Mouse (Mus musculus) gastrocnemius, postnatal 36 days (tissue): ENCODE measurements around the gene Acd. TPM values are rescaled to one million over a fixed set of nuclear protein-coding genes. Genes with fewer than 3 reads are reported as not detected.

Experiments used
- DNase-seq, 2 experiments: peaks; one replicate each; pipeline ENCODE4 v3.0.0; 2022
- intact Hi-C: fragments of 180-260 bp; cut with DNase I; formaldehyde crosslinking; loops from one replicate; pipeline ENCODE4 v1.15.1; 2025
- long read RNA-seq, 2 experiments: library from polyadenylated mRNA; stranded (forward); transcript quantifications; one replicate each; pipeline ENCODE4 v2.0.0; 2021
- total RNA-seq, 2 experiments: library from RNA; stranded (reverse); gene quantifications; 2 replicates each; pipeline ENCODE4 v1.2.3; 2021

Acd gene
- 1 to 10 TPM; 6.6 to 6.7 TPM for total RNA-seq
- long read RNA-seq, experiment 1, partial matches to known transcripts = 2 of 7 reads
- long read RNA-seq, experiment 1, other reads (novel, unspliced or antisense) = 3 of 7 reads
- long read RNA-seq, experiment 2, partial matches to known transcripts = 0 of 8 reads
- long read RNA-seq, experiment 2, other reads (novel, unspliced or antisense) = 4 of 8 reads

- intact Hi-C loops = no loop called here
- peak; percentile 93 to 95 for DNase-seq
These were observed at the start of gene Acd, which contains the start of gene Pard6a for GRCm38 (mm10) chr8:105700966-105701824. Gene Acd, minus strand, starts transcription at chr8:105701102. Gene Pard6a, plus strand, starts transcription at chr8:105701148.

- intact Hi-C loops = no loop called here
- DNase-seq = peak in 1 of 2 experiments; percentile 28
These were observed 49.7 kb upstream of the Acd start for GRCm38 (mm10) chr8:105750606-105751005.

DNA sequence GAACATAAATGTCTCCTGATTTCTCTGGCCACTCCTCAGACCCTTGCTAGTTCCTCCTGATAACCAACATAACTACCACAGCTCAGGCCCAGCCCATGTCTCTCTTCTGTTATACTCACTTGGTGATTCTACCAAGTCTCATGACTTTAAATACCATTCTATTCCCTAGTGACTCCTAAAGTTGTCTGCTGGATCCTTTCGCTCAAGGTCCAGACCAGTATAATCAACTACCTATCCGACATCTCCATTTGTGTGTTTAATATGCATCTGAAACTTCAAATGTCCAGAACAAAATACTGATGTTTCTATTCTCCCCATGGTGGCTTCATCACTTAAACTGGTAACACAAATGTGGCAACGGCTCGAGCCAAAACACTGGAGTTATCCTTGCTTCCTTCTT is 42.4 kb upstream of the Acd start:
- intact Hi-C loops = no loop called here
- no peak for DNase-seq

DNA sequence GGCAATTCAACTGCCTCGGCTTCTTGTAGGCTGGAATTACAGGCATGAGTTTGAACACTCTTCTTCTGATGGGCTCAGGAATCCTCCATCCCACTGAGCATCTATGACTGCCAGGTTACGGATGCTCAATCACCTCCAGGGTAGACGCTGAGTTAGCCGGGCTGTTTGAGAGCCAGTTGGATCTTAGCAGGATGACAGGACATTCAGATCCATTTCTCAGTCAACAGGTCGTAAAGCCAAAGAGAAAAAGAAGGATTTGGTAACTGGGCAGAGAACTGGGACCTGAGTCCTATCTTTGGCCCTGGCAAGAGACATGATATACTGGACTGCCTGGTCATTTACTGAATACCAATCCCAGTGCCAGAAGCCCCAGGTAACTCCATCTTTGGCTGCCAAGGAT is 38.3 kb upstream of the Acd start:
- DNase-seq = peak in 1 of 2 experiments; percentile 19

GRCm38 (mm10) chr8:105732186-105732585 is 31.3 kb upstream of the Acd start:
- intact Hi-C loops = no loop called here
- no peak for DNase-seq

More for the DNA sequence above, 38.3 kb upstream of the Acd start:
- intact Hi-C loops = no loop called here

DNA sequence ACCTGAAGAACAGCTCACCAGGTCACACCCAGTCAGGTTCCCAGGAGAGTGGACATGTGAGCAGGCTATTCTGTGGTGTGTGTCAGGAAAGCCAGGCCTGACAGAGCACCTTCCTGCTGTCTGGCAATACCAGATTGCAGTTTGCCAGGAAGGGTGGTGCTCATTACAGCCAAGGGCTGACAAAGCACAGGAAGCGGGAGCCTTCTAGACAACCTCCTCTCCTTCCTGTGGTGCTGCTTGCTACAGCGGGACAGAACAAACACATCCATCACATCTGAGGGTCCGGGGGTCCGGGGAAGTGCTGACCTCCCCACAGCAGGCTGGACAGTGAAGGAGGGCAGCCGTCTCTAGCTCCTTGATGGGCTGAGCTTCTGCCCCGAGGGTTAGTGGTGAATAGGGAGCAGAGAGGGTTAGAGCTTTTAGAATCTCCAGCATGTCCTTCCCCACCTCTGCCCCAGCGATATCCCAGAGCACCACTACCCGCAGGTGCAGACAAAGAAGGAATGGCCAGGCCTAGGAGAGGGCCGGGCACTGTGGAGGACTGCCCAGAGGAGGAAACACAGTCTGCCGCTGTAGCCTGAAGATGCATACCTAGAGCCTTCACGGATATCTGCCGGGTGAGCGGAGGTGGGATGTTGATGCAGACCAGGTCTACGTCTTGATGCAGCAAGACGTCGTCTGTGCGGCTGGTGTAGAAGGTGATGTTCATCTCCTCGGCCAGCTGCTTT is 26.7 kb upstream of the Acd start:
- DNase-seq = no peak
- intact Hi-C loops = no loop called here

- intact Hi-C loops = no loop called here
- DNase-seq = no peak
These were observed 24.8 kb upstream of the Acd start for GRCm38 (mm10) chr8:105725726-105726125.

- no peak for DNase-seq
- intact Hi-C loops = no loop called here
These were observed 22.0 kb upstream of the Acd start for GRCm38 (mm10) chr8:105722861-105723260.

DNA sequence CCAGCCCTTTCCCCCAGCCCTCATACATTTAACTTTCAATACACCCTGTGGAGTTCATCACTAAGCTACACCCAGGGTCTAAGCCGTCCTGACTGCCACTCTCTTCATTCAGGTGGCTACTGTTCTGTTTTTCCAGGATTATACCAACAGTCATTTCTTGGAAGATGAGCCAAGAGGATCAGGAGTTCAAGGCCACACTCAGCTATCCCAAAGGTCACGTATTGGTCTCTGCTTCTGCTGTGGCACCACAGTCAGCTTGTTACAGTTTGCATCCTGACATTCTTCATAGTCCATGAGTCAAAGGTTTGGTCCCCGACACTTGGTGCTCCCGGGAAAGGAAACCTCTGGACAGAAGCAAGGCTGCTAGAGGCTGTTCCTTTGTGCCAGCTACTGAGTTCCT is 18.7 kb upstream of the Acd start:
- intact Hi-C loops = loop anchor here (10.0 kb wide), 1 partner anchor 305 kb away; no protein-coding TSS in a partner anchor
- DNase-seq = no peak

DNA sequence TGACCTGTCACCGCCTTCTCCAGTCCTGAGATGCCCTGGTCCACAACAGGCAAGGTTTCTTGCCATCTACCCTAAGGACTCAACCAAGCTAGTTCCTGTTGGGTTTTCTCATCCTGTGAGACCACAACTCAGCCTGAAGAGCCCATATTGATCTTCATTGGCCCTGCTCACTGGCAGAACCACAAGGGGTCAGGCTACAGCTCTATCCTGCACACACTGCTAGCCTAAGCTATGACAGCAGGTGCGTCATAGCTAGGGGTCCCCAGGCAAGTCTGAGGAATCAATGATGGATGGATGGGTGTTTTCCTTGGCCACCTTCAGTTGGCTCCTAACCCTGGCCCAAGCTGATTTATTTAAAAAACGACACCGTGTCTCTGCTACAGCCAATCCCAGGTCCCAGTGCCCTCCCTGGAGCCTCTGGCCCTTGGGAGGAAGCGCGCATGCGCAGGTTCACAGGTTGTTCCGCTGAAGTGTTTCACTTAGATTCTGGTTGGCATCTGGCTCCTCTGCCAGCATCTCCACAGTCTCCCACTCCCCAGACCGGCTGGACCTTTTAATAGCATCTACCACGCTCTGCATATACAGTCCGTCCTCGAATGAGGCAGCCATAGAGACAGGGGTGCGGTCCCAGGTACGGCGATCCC is 15.5 kb upstream of the Acd start:
- DNase-seq = no peak
- intact Hi-C loops = loop anchor here (2.0 to 10.0 kb wide), 2 partner anchors 214 to 308 kb away; no protein-coding TSS in a partner anchor

DNA sequence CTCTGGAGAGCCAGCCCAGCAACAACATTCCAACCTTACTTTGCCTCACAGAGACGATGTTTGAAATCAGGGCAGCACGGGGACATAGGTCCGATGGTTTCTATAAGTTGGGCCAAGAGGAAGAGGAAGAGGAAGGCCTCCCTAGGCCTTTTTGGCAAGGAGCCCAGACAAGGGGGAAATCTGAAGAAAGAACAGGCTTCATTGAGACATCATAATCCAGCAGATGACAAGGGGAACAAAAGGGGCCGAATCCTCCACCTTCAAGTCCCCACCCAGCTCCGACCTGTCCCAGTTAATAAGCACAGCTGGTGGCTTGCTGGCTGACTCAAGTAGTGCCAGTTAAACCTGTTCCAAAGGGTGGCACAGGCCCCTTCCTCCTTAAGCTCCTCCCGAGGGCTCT is 14.1 kb upstream of the Acd start:
- no peak for DNase-seq
- intact Hi-C loops = loop anchor here (10.0 kb wide), 1 partner anchor 310 kb away; no protein-coding TSS in a partner anchor

DNA sequence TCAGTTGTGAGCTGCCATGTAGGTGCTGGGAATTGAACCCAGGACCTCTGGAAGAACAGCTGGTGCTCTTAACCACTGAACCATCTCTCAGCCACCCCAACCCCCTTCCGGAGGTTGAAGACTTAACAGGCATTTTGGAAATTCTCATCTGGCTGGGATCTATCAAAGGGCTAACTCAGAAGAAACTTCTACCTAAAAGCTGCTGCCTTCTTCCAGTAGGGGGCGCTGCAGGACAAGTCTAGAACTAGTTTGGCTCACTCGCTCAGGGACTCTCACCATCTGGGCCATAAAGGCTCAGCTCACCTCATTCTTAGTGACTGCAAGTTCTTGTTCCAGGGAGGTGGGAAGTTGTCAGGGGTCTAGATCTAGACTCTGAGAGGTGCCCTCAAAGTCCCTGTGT is 13.2 kb upstream of the Acd start:
- intact Hi-C loops = loop anchor here (5.0 to 10.0 kb wide), 3 partner anchors 58 to 311 kb away; no protein-coding TSS in a partner anchor
- peak; percentile 79 to 87 for DNase-seq

- intact Hi-C loops = loop anchor here (5.0 to 10.0 kb wide), 3 partner anchors 60 to 313 kb away; no protein-coding TSS in a partner anchor
- no peak for DNase-seq
These were observed 11.4 kb upstream of the Acd start for GRCm38 (mm10) chr8:105712286-105712685.

GRCm38 (mm10) chr8:105709317-105709716 is 8.4 kb upstream of the Acd start:
- intact Hi-C loops = no loop called here
- DNase-seq = no peak

GRCm38 (mm10) chr8:105708675-105709074 is 7.8 kb upstream of the Acd start:
- DNase-seq = no peak
- intact Hi-C loops = no loop called here

DNA sequence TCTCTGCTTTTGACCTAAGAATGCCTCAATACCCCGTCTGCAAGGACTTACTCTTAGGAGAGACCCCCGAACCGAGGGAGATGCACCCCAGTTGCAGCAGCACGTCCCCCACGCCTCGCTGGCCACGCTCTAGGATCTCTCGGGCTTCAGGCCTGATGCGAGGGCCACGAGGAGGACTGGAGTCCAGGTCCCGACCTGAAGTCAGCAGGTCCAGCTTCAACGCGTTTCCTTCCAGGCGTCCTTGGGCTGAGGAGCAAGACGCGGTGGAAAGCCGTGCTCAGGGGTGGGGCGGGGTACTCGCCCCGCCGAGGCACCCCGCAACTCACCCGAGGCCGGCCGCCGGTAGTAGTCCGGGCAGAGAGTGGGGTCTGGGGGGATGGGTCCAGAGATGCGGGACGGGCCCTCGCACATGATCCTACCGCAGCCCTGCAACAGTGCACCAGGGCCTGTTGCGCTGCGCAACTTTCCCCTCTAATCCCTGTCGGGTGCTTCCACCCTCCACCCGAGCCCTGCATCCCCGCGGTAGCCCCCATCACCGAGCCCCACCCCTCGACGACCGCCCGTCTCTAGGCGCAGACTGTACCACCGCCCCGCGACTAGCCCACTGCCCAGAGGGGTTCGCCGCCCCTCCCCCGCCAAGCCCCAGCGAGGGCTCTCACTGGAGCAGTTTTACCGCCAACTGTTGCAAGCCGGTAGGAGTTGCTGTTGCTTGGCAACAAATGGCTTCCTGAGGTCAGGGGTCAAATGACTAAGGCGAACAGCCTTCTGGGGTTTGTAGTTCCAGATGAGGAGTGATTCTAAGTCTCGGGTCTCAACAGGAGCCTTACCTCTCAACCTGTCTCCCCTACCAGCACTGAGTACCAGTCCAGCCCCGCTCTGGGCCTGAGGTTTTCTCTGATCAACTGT is 6.8 kb upstream of the Acd start, which contains the start of the genes 4933405L10Rik and Enkd1:
TSS of gene 4933405L10Rik (plus strand) at position 158 of the 906 bp plus-strand sequence.
TSS of gene Enkd1 (minus strand) at position 713 of the 906 bp plus-strand sequence.
- peak; percentile 60 to 72 for DNase-seq
- intact Hi-C loops = no loop called here

DNA sequence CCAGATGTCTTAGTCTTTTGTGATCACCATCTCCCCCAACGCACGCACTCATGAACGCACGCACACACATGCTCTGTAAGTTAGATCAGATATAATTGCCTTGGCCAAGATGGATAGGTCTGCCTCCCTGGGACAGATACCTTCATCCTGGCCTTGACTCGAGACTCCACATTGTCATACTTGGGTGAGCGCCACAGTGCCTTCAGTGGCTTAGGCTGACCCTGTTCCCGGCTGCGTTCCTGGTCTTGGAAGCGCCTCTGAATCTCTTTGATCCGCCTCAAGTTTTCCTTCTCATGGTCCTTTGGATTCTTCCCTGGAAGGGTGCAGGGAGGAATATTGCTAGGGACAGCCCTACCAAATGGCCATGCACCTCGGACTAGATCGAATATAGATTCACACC is 5.5 kb upstream of the Acd start:
- intact Hi-C loops = no loop called here
- no peak for DNase-seq

DNA sequence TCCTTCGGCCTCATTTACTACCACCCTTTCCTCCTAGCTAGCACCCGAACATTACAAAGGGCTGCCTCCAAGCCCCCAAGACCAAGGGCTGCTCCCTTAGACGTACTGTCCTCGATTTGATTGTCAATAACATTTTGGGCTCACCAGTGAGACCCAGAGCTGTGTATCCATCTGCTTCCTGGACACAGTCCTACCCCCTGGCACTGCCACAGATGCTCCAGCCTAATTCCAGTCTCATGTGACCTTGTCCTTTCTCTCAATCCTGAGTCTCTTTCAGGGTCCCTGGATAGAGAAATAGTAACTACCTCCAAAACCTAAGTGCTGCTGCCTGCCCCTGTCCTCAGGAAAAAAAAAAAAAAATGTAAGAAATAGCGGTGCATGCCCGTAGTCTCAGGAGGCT is 4.1 kb upstream of the Acd start:
- DNase-seq = no peak
- intact Hi-C loops = no loop called here

DNA sequence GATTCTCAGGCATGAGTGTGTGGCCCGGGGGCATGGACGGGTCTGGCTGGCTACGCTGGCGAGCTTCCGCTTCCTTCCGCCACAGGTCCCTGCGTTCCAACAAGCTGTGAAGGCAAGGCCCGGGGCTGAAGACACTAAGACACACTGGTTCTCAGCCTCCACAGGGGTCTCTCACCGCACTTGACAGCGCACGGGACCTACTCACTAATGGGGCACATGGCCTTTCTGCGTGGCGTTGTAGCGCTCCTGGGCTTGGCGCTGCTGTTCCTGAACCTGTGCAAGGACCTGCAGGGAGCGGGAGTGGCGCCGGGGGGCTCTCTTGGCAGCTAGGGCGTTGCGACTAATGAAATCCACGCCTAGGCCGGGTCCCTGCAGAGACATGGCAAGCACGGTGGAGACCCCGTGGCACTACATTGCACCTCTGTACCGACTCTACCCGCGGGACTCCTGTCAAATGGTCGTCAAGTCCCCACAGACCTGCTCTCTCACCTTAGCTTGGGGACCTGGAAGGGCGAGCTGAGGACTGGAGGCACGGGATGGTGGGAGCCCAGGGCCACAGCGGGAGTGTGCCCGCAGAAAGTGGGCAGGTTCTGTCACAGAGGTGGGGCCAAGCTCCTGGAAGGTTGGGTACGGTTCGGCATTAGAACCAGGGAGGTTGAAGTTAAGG is 3.4 kb upstream of the Acd start:
- peak in 1 of 2 experiments; percentile 8 for DNase-seq
- intact Hi-C loops = no loop called here
